Mouse (Mus musculus): ENCODE results near the gene Atp8b5. TPM values are rescaled to one million over a fixed set of nuclear protein-coding genes. Genes with fewer than 3 reads are reported as not detected.

Gene Atp8b5
- polyA plus RNA-seq, 1 experiment, result 0.77 TPM

GRCm38 (mm10) chr4:43344932-43345331, 78.0 kb downstream of the Atp8b5 start:
- Histone ChIP-seq H3K4me3 (ENCODE audit: insufficient read depth, low read length) (no peak overlapping the region), H3K27ac (ENCODE audit: insufficient read depth, low read length) (no peak overlapping the region), H3K4me1 (ENCODE audit: control insufficient read depth, insufficient read depth, low read length) (no peaks in the 10 kb centered on the region)
- TF ChIP-seq POLR2A (IDR thresholded peaks at IDR 0.05; ENCODE audit: extremely low read depth, insufficient read depth, low read length), result no peak
- no peak for TF ChIP-seq CTCF (IDR thresholded peaks at IDR 0.05; ENCODE audit: extremely low read depth, insufficient read depth, low read length)

- H3K27ac ChIP-seq (ENCODE audit: insufficient read depth, low read length), result no peak overlapping the region
- no peak overlapping the region for H3K4me3 ChIP-seq (ENCODE audit: insufficient read depth, low read length)
- H3K4me1 ChIP-seq (ENCODE audit: control insufficient read depth, insufficient read depth, low read length), result no peaks in the 10 kb centered on the region
- TF ChIP-seq POLR2A (IDR thresholded peaks at IDR 0.05; ENCODE audit: extremely low read depth, insufficient read depth, low read length) (no peak), CTCF (IDR thresholded peaks at IDR 0.05; ENCODE audit: extremely low read depth, insufficient read depth, low read length) (no peak)
These were observed 82.2 kb downstream of the Atp8b5 start for GRCm38 (mm10) chr4:43349206-43349605.

GRCm38 (mm10) chr4:43350038-43350560, 83.1 kb downstream of the Atp8b5 start:
- H3K27ac ChIP-seq (ENCODE audit: insufficient read depth, low read length), result no peak overlapping the region
- H3K4me3 ChIP-seq (ENCODE audit: insufficient read depth, low read length), result no peak overlapping the region
- no peaks in the 10 kb centered on the region for H3K4me1 ChIP-seq (ENCODE audit: control insufficient read depth, insufficient read depth, low read length)
- TF ChIP-seq POLR2A (IDR thresholded peaks at IDR 0.05; ENCODE audit: extremely low read depth, insufficient read depth, low read length) (no peak), CTCF (IDR thresholded peaks at IDR 0.05; ENCODE audit: extremely low read depth, insufficient read depth, low read length) (no peak)

- no peak overlapping the region for H3K27ac ChIP-seq (ENCODE audit: insufficient read depth, low read length)
- no peaks in the 10 kb centered on the region for H3K4me1 ChIP-seq (ENCODE audit: control insufficient read depth, insufficient read depth, low read length)
- TF ChIP-seq CTCF (IDR thresholded peaks at IDR 0.05; ENCODE audit: extremely low read depth, insufficient read depth, low read length) (no peak), POLR2A (IDR thresholded peaks at IDR 0.05; ENCODE audit: extremely low read depth, insufficient read depth, low read length) (no peak)
- no peak overlapping the region for H3K4me3 ChIP-seq (ENCODE audit: insufficient read depth, low read length)
These were observed 86.7 kb downstream of the Atp8b5 start for GRCm38 (mm10) chr4:43353662-43354061.

- no peaks in the 10 kb centered on the region for H3K4me1 ChIP-seq (ENCODE audit: control insufficient read depth, insufficient read depth, low read length)
These were observed 98.1 kb downstream of the Atp8b5 start for GRCm38 (mm10) chr4:43364914-43365560.

GRCm38 (mm10) chr4:43367295-43367694, 100.3 kb downstream of the Atp8b5 start:
- Histone ChIP-seq H3K4me3 (ENCODE audit: insufficient read depth, low read length) (no peak overlapping the region), H3K4me1 (ENCODE audit: control insufficient read depth, insufficient read depth, low read length) (no peaks in the 10 kb centered on the region), H3K27ac (ENCODE audit: insufficient read depth, low read length) (no peak overlapping the region)
- no peak for TF ChIP-seq POLR2A (IDR thresholded peaks at IDR 0.05; ENCODE audit: extremely low read depth, insufficient read depth, low read length)
- no peak for TF ChIP-seq CTCF (IDR thresholded peaks at IDR 0.05; ENCODE audit: extremely low read depth, insufficient read depth, low read length)

More at GRCm38 (mm10) chr4:43364914-43365560, 98.1 kb downstream of the Atp8b5 start:
- no peak for TF ChIP-seq POLR2A (IDR thresholded peaks at IDR 0.05; ENCODE audit: extremely low read depth, insufficient read depth, low read length)
- TF ChIP-seq CTCF (IDR thresholded peaks at IDR 0.05; ENCODE audit: extremely low read depth, insufficient read depth, low read length), result no peak
- Histone ChIP-seq H3K4me3 (ENCODE audit: insufficient read depth, low read length) (no peak overlapping the region), H3K27ac (ENCODE audit: insufficient read depth, low read length) (no peak overlapping the region)

GRCm38 (mm10) chr4:43367787-43368186, 100.8 kb downstream of the Atp8b5 start:
- TF ChIP-seq POLR2A (IDR thresholded peaks at IDR 0.05; ENCODE audit: extremely low read depth, insufficient read depth, low read length), result no peak
- TF ChIP-seq CTCF (IDR thresholded peaks at IDR 0.05; ENCODE audit: extremely low read depth, insufficient read depth, low read length), result no peak

GRCm38 (mm10) chr4:43371406-43371805, 104.4 kb downstream of the Atp8b5 start:
- Histone ChIP-seq H3K4me1 (ENCODE audit: control insufficient read depth, insufficient read depth, low read length) (no peaks in the 10 kb centered on the region), H3K4me3 (ENCODE audit: insufficient read depth, low read length) (no peak overlapping the region), H3K27ac (ENCODE audit: insufficient read depth, low read length) (no peak overlapping the region)
- TF ChIP-seq CTCF (IDR thresholded peaks at IDR 0.05; ENCODE audit: extremely low read depth, insufficient read depth, low read length), result no peak
- no peak for TF ChIP-seq POLR2A (IDR thresholded peaks at IDR 0.05; ENCODE audit: extremely low read depth, insufficient read depth, low read length)

More at GRCm38 (mm10) chr4:43367787-43368186, 100.8 kb downstream of the Atp8b5 start:
- Histone ChIP-seq H3K4me1 (ENCODE audit: control insufficient read depth, insufficient read depth, low read length) (no peaks in the 10 kb centered on the region), H3K4me3 (ENCODE audit: insufficient read depth, low read length) (no peak overlapping the region), H3K27ac (ENCODE audit: insufficient read depth, low read length) (no peak overlapping the region)

GRCm38 (mm10) chr4:43372155-43372554, 105.2 kb downstream of the Atp8b5 start:
- no peaks in the 10 kb centered on the region for H3K4me1 ChIP-seq (ENCODE audit: control insufficient read depth, insufficient read depth, low read length)
- TF ChIP-seq CTCF (IDR thresholded peaks at IDR 0.05; ENCODE audit: extremely low read depth, insufficient read depth, low read length) (no peak), POLR2A (IDR thresholded peaks at IDR 0.05; ENCODE audit: extremely low read depth, insufficient read depth, low read length) (no peak)
- H3K4me3 ChIP-seq (ENCODE audit: insufficient read depth, low read length), result no peak overlapping the region
- H3K27ac ChIP-seq (ENCODE audit: insufficient read depth, low read length), result no peak overlapping the region

- TF ChIP-seq CTCF (IDR thresholded peaks at IDR 0.05; ENCODE audit: extremely low read depth, insufficient read depth, low read length) (no peak), POLR2A (IDR thresholded peaks at IDR 0.05; ENCODE audit: extremely low read depth, insufficient read depth, low read length) (no peak)
- H3K4me3 ChIP-seq (ENCODE audit: insufficient read depth, low read length), result no peak overlapping the region
- no peak overlapping the region for H3K27ac ChIP-seq (ENCODE audit: insufficient read depth, low read length)
- H3K4me1 ChIP-seq (ENCODE audit: control insufficient read depth, insufficient read depth, low read length), result no peaks in the 10 kb centered on the region
These were observed 107.3 kb downstream of the Atp8b5 start for GRCm38 (mm10) chr4:43374266-43374665.

Data from cortical plate, adult 2 months (tissue).